Mouse (Mus musculus) thymus, adult 2 months (tissue): ENCODE data around the gene H13.

ENCODE experiments used
- CTCF ChIP-seq: fragments of 200-500 bp; IDR thresholded peaks from 2 replicates; pipeline ENCODE4 v1.5.1; 2012; ENCODE audit warnings: mild to moderate bottlenecking, control low read depth, low read length, moderate library complexity, borderline replicate concordance; ENCODE audit not compliant: control insufficient read depth, poor library complexity, insufficient read depth; ENCODE audit errors: extremely low read depth
- POLR2A ChIP-seq: fragments of 200-500 bp; IDR thresholded peaks from 2 replicates; pipeline ENCODE4 v1.6.1; 2012; ENCODE audit warnings: mild to moderate bottlenecking, low read length, control low read depth, moderate library complexity; ENCODE audit not compliant: control insufficient read depth, poor library complexity, insufficient read depth; ENCODE audit errors: extremely low read depth

DNA sequence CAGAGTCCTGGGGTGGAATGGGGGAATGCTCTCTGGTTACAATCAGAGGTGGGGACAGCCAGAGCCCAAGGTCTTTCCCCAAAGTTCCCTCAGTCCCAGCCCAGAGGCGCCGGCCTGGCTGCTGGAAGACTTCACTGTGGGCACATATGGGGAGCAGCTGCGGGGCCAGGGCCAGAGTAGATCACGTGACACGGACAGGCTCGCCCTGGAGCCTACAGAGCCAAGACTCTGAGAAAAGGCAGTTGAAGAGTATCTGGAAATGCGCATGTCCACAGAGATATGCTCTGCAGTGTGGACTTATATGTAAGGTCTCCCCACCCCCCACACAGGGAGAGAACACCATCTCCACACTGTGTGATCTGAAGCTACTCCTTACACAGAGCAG lies 60.4 kb downstream of the H13 start:
- TF ChIP-seq POLR2A, result no peak
- TF ChIP-seq CTCF, result no peak
